Mouse (Mus musculus) c-Kit-positive CD71-negative TER-119-negative erythroid progenitor cells, embryonic 14.5 days (primary cell): Measurements from ENCODE around the gene Ern2.

Experiments
- DNase-seq: peaks from one replicate; pipeline ENCODE4 v3.0.0-alpha.2; 2013; ENCODE audit warnings: low read depth

Gene Ern2

GRCm38 (mm10) chr7:122158915-122159902, 26.8 kb downstream of the Ern2 start, which contains the start of gene Plk1:
Plk1 (plus strand) TSS chr7:122159439.
- peak; percentile 79 for DNase-seq

GRCm38 (mm10) chr7:122158488-122158887, 27.5 kb downstream of the Ern2 start:
- DNase-seq: no peak

DNA sequence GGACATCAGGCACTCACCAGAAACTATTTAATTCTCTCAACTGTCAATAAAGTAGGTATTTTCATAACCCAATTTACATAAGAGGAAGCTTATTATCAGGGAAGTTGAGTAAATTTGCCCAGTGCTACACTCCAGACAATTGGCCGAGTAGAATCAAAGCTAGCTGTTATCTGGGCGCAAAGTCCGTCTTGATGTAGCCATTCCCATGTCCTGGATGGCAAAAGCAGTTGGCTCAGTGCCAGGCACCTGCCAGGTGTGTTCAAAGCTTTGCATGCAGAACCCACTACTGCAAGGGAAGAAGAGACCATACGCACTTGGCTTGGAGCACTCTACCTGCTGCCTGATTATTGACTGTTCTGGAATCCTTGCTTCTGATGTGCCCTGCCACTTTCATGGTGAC, 33.5 kb downstream of the Ern2 start:
- no peak for DNase-seq

GRCm38 (mm10) chr7:122140991-122141390, 45.0 kb downstream of the Ern2 start:
- DNase-seq: no peak

- no peak for DNase-seq
Measured at GRCm38 (mm10) chr7:122138190-122138589, 47.8 kb downstream of the Ern2 start.

GRCm38 (mm10) chr7:122137071-122137470, 48.9 kb downstream of the Ern2 start:
- DNase-seq: no peak

- peak; percentile 47 for DNase-seq
Measured at GRCm38 (mm10) chr7:122135070-122135469, 50.9 kb downstream of the Ern2 start.

- no peak for DNase-seq
Measured at GRCm38 (mm10) chr7:122133338-122133625, 52.7 kb downstream of the Ern2 start.

DNA sequence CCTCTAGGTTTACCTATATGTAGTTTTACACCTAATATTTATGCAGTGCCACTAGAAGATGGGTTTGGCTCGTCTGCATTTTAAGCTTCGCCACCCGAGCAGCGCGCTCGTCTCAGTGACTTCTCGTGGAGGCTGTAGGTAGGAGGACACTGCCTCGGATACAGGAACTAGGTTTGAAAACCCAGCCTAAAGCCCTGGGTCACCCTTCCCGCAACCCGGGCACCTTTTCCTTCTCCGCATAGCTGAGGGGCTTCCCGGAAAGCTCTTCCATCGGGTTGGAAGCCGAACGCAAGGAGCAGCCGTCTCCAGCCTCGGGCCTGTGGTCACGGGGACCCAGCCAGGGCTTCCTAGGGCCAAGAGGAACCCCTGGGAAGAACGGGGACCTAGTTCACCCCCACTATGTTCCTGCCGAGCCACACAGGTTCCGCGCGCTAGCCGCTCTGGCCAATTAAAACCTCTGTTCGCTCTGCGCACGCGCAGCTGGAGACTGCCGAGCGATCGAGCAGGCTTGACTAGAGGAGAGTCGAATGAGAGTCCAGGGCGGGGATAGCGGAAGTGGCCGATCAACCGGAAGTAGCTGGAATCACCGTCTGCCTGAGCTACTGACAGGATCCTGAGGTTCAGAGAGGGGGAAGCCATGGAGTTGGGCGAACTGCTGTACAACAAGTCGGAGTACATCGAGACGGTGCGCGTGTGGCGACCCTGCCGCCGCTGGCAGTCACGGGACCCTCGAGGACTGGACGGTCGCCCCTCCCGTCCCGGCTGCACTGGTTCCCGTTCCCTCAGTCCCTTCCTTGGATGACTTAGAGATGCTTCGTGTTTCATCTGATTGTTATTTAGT, 53.3 kb downstream of the Ern2 start, which contains the start of the genes Palb2 and Dctn5:
Gene Palb2, minus strand, starts transcription at position 489 of the 841 bp plus-strand sequence.
Gene Dctn5, plus strand, starts transcription at position 545 of the 841 bp plus-strand sequence.
- peak; percentile 99 for DNase-seq

DNA sequence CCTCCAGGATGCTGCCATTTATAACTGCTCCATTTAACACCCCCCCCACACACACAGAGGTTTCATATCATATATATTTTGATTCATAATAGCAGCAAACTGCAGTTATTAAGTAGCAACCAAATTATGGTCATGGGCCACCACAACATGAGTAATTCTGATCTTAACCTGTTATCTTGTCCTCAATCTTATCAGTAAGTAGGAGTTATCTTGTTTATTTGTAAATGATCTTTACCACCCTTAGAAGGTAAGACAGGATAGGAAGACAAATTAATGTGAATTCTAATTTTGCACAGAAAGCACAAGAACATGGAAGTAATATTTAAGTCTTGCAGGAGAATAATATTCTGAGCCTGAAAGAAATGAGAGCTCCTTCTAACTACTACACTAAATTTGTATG, 54.2 kb downstream of the Ern2 start:
- no peak for DNase-seq

DNA sequence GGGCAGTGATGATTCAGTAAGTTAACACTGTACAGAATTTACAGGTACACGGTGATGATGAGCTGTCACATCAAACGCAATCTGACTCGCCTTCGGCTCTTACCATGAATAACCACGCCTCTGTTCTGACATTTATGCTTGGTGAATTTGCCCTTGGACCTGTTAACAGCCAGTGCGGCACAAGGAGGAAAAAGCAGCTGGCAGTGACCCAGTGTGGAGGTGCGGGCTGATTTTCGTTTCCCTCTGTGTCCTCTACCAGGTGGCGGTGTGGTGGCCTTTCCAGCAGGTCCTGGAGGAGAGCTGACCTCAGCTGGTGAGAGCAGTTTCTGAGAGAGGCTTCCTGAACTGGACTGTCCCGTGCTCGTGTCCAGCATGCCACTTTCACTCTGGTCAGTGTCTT, 59.1 kb downstream of the Ern2 start:
- no peak for DNase-seq

DNA sequence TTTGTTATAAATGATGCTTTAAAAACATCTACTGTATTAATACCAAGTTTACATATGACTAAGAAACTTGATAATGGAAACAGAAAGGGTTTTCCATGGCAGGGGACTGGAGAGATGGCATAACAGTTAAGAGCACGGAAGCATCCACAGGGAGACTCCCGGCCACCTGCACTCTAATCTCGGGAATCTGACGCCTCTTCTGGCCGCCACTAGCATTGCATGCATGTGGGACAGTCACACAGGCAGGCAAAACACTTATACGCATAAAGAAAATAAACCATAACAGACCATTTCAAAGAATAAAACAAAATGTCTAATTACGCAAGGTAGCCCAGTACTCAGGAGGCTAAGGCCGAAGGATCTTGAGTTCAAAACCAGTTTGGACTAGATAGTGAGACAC, 60.4 kb downstream of the Ern2 start:
- no peak for DNase-seq

GRCm38 (mm10) chr7:122123518-122123917, 62.5 kb downstream of the Ern2 start:
- no peak for DNase-seq
